Mouse (Mus musculus) CH12.LX (cell line): Measurements from ENCODE around the gene Eef1akmt3. TPM values are rescaled to one million over a fixed set of nuclear protein-coding genes. Genes with fewer than 3 reads are reported as not detected.

Experiments used
- DNase-seq: peaks from one replicate; pipeline ENCODE4 v3.0.0-alpha.2; 2013; ENCODE audit errors: extremely low read depth
- H3K27ac ChIP-seq: 2 replicates; pipeline ENCODE4 v1.5.1; 2012; ENCODE audit warnings: low read depth, mild to moderate bottlenecking, control low read depth, moderate library complexity; ENCODE audit not compliant: insufficient read depth
- H3K27me3 ChIP-seq: replicated peaks from 2 replicates; pipeline ENCODE3; 2012; ENCODE audit warnings: inconsistent platforms
- H3K36me3 ChIP-seq, 2 experiments: replicated peaks in 1 of 2; 2 replicates each; pipeline versions ENCODE3 to v1.6.1; 2012; ENCODE audit warnings: inconsistent platforms in 1 of 2, low read length in 1 of 2, mild to moderate bottlenecking in 1 of 2, mixed read lengths in 1 of 2, moderate library complexity in 1 of 2; ENCODE audit not compliant: control insufficient read depth in 1 of 2, insufficient read depth in 1 of 2
- H3K4me1 ChIP-seq, 2 experiments: 2 replicates each; pipeline ENCODE4 v1.6.1; 2012; ENCODE audit warnings: inconsistent platforms in 1 of 2, moderate library complexity in 1 of 2; ENCODE audit not compliant: insufficient read depth in 2 of 2, control insufficient read depth in 1 of 2
- H3K4me2 ChIP-seq: 2 replicates; pipeline ENCODE4 v1.6.1; 2012; ENCODE audit warnings: low read depth, mild to moderate bottlenecking, control low read depth; ENCODE audit not compliant: poor library complexity, insufficient read depth, severe bottlenecking
- H3K4me3 ChIP-seq, 3 experiments: fragments of 150-350 bp in 1 of 3; sonication (generic) in 1 of 3; replicated peaks in 1 of 3; 2 replicates each; pipeline versions ENCODE3 to v1.5.1; 2011 to 2012; ENCODE audit warnings: low read depth in 2 of 3, low read length in 2 of 3, mild to moderate bottlenecking in 2 of 3, moderate library complexity in 2 of 3, control low read depth in 1 of 3, improper control_type of control experiment in 1 of 3, inconsistent platforms in 1 of 3, mixed read lengths in 1 of 3; ENCODE audit not compliant: poor library complexity in 1 of 3
- H3K79me2 ChIP-seq: replicated peaks from 2 replicates; pipeline ENCODE4 v1.6.1; 2012; ENCODE audit warnings: mild to moderate bottlenecking, moderate library complexity; ENCODE audit not compliant: control insufficient read depth, poor library complexity, insufficient read depth, severe bottlenecking; ENCODE audit errors: extremely low read depth
- H3K9ac ChIP-seq: 2 replicates; pipeline ENCODE4 v1.6.1; 2012; ENCODE audit warnings: low read depth, mild to moderate bottlenecking, control low read depth, moderate library complexity; ENCODE audit not compliant: insufficient read depth
- H3K9me3 ChIP-seq: replicated peaks from 2 replicates; pipeline ENCODE3; 2012; ENCODE audit warnings: low read length, inconsistent platforms, mixed read lengths
- CHD1 ChIP-seq: IDR thresholded peaks from 2 replicates; pipeline ENCODE4 v1.6.1; 2012; ENCODE audit warnings: low read depth, low read length, improper control_type of control experiment, inconsistent platforms
- CHD2 ChIP-seq: IDR thresholded peaks from 2 replicates; pipeline ENCODE4 v1.6.1; 2011; ENCODE audit warnings: low read length, improper control_type of control experiment
- CTCF ChIP-seq, 2 experiments: IDR thresholded peaks in 1 of 2; conservative IDR thresholded peaks in 1 of 2; 2 replicates each; pipeline ENCODE4 v1.5.1; 2011 to 2012; ENCODE audit warnings: low read depth in 2 of 2, low read length in 2 of 2, improper control_type of control experiment in 1 of 2, inconsistent platforms in 1 of 2, mild to moderate bottlenecking in 1 of 2, moderate library complexity in 1 of 2
- E2F4 ChIP-seq: IDR thresholded peaks from 2 replicates; pipeline ENCODE4 v1.6.1; 2011; ENCODE audit warnings: low read depth, low read length, improper control_type of control experiment; ENCODE audit not compliant: insufficient replicate concordance
- ELF1 ChIP-seq: IDR thresholded peaks from 2 replicates; pipeline ENCODE4 v1.6.1; 2014; ENCODE audit warnings: low read depth, mild to moderate bottlenecking, inconsistent platforms, low read length, improper control_type of control experiment
- EP300 ChIP-seq: IDR thresholded peaks from 2 replicates; pipeline ENCODE4 v1.6.1; 2011; ENCODE audit warnings: low read length, improper control_type of control experiment
- ETS1 ChIP-seq: conservative IDR thresholded peaks from 2 replicates; pipeline ENCODE4 v1.6.1; 2012; ENCODE audit warnings: low read depth, mild to moderate bottlenecking, inconsistent platforms, low read length, improper control_type of control experiment, moderate library complexity
- GABPA ChIP-seq: IDR thresholded peaks from 2 replicates; pipeline ENCODE4 v1.6.1; 2012; ENCODE audit warnings: low read depth, low read length, improper control_type of control experiment, inconsistent platforms; ENCODE audit not compliant: insufficient replicate concordance
- HCFC1 ChIP-seq: IDR thresholded peaks from 2 replicates; pipeline ENCODE4 v1.6.1; 2012; ENCODE audit warnings: low read depth, mild to moderate bottlenecking, inconsistent platforms, low read length, improper control_type of control experiment
- IRF4 ChIP-seq: IDR thresholded peaks from 2 replicates; pipeline ENCODE4 v1.6.1; 2014; ENCODE audit warnings: low read depth, mild to moderate bottlenecking, inconsistent platforms, low read length, improper control_type of control experiment
- JUN ChIP-seq: IDR thresholded peaks from 2 replicates; pipeline ENCODE4 v1.6.1; 2011; ENCODE audit warnings: low read depth, mild to moderate bottlenecking, low read length, improper control_type of control experiment, moderate library complexity; ENCODE audit not compliant: insufficient read depth
- KAT2A ChIP-seq: IDR thresholded peaks from 2 replicates; pipeline ENCODE4 v1.6.1; 2012; ENCODE audit warnings: low read length, improper control_type of control experiment, inconsistent platforms; ENCODE audit not compliant: insufficient replicate concordance
- MAFK ChIP-seq: IDR thresholded peaks from 2 replicates; pipeline ENCODE4 v1.6.1; 2011; ENCODE audit warnings: low read length, improper control_type of control experiment; ENCODE audit not compliant: insufficient replicate concordance
- MAZ ChIP-seq: IDR thresholded peaks from 2 replicates; pipeline ENCODE4 v1.6.1; 2012; ENCODE audit warnings: low read depth, mild to moderate bottlenecking, inconsistent platforms, low read length, improper control_type of control experiment, moderate library complexity
- MEF2A ChIP-seq: IDR thresholded peaks from 2 replicates; pipeline ENCODE4 v1.6.1; 2014; ENCODE audit warnings: low read depth, mild to moderate bottlenecking, inconsistent platforms, low read length, improper control_type of control experiment, borderline replicate concordance
- MXI1 ChIP-seq: IDR thresholded peaks from 2 replicates; pipeline ENCODE4 v1.6.1; 2011; ENCODE audit warnings: mild to moderate bottlenecking, low read depth, low read length, improper control_type of control experiment
- MYC ChIP-seq: IDR thresholded peaks from 2 replicates; pipeline ENCODE4 v1.6.1; 2011; ENCODE audit warnings: low read depth, mild to moderate bottlenecking, improper control_type of control experiment, low read length
- NELFE ChIP-seq: IDR thresholded peaks from 2 replicates; pipeline ENCODE4 v1.6.1; 2011; ENCODE audit warnings: low read depth, low read length, improper control_type of control experiment
- NRF1 ChIP-seq: IDR thresholded peaks from 2 replicates; pipeline ENCODE4 v1.6.1; 2014; ENCODE audit warnings: low read depth, mild to moderate bottlenecking, inconsistent platforms, low read length, improper control_type of control experiment, moderate library complexity
- PAX5 ChIP-seq: IDR thresholded peaks from 2 replicates; pipeline ENCODE4 v1.6.1; 2012; ENCODE audit warnings: low read length, inconsistent platforms, mixed read lengths
- POLR2A ChIP-seq: IDR thresholded peaks from 2 replicates; pipeline ENCODE4 v1.6.1; 2011; ENCODE audit warnings: low read depth, mild to moderate bottlenecking, improper control_type of control experiment, low read length
- POLR2AphosphoS2 ChIP-seq: IDR thresholded peaks from 2 replicates; pipeline ENCODE4 v1.6.1; 2011; ENCODE audit warnings: low read depth, low read length, improper control_type of control experiment
- RAD21 ChIP-seq: IDR thresholded peaks from 2 replicates; pipeline ENCODE4 v1.6.1; 2011; ENCODE audit warnings: low read depth, mild to moderate bottlenecking, low read length, improper control_type of control experiment, moderate library complexity
- RCOR1 ChIP-seq: conservative IDR thresholded peaks from 2 replicates; pipeline ENCODE4 v1.6.1; 2012; ENCODE audit warnings: low read depth, mild to moderate bottlenecking, inconsistent platforms, low read length, improper control_type of control experiment
- SIN3A ChIP-seq: IDR thresholded peaks from 2 replicates; pipeline ENCODE4 v1.6.1; 2012; ENCODE audit warnings: low read length, improper control_type of control experiment, inconsistent platforms
- SMC3 ChIP-seq: IDR thresholded peaks from 2 replicates; pipeline ENCODE4 v1.6.1; 2011; ENCODE audit warnings: low read depth, low read length, improper control_type of control experiment
- TBP ChIP-seq: conservative IDR thresholded peaks from 2 replicates; pipeline ENCODE4 v1.6.1; 2011; ENCODE audit warnings: low read depth, low read length, improper control_type of control experiment
- TCF12 ChIP-seq: IDR thresholded peaks from 2 replicates; pipeline ENCODE4 v1.6.1; 2014; ENCODE audit warnings: low read depth, mild to moderate bottlenecking, inconsistent platforms, low read length, improper control_type of control experiment
- UBTF ChIP-seq: IDR thresholded peaks from 2 replicates; pipeline ENCODE4 v1.6.1; 2012; ENCODE audit warnings: low read depth, mild to moderate bottlenecking, inconsistent platforms, low read length, improper control_type of control experiment, moderate library complexity
- USF1 ChIP-seq: IDR thresholded peaks from 2 replicates; pipeline ENCODE4 v1.6.1; 2014; ENCODE audit warnings: low read depth, mild to moderate bottlenecking, inconsistent platforms, low read length, improper control_type of control experiment
- USF2 ChIP-seq: conservative IDR thresholded peaks from 2 replicates; pipeline ENCODE4 v1.6.1; 2011; ENCODE audit warnings: low read depth, low read length, improper control_type of control experiment
- ZC3H11A ChIP-seq: IDR thresholded peaks from 2 replicates; pipeline ENCODE4 v1.6.1; 2012; ENCODE audit warnings: low read depth, mild to moderate bottlenecking, inconsistent platforms, low read length, improper control_type of control experiment
- ZKSCAN1 ChIP-seq: IDR thresholded peaks from 2 replicates; pipeline ENCODE4 v1.6.1; 2012; ENCODE audit warnings: low read depth, inconsistent platforms, low read length, improper control_type of control experiment, borderline replicate concordance
- ZMIZ1 ChIP-seq: IDR thresholded peaks from 2 replicates; pipeline ENCODE4 v1.6.1; 2012; ENCODE audit warnings: low read depth, mild to moderate bottlenecking, inconsistent platforms, low read length, improper control_type of control experiment
- ZNF384 ChIP-seq: IDR thresholded peaks from 2 replicates; pipeline ENCODE4 v1.6.1; 2012; ENCODE audit warnings: low read depth, low read length, improper control_type of control experiment, inconsistent platforms
- dilution Hi-C: fragments of 300-500 bp; cut with MboI; formaldehyde crosslinking; loops from 2 replicates; pipeline ENCODE4 v1.14.3; 2020; ENCODE audit warnings: low sequenced_read_pairs; ENCODE audit not compliant: extremely low pct_unique_long_range_greater_than_20kb, extremely low pct_ligation_motif_present
- in situ Hi-C: fragments of 300-500 bp; cut with MboI; formaldehyde crosslinking; loops from 3 replicates; pipeline ENCODE4 v1.14.3; 2019; ENCODE audit warnings: low sequenced_read_pairs, low pct_ligation_motif_present, low pct_unique_long_range_greater_than_20kb, mixed read lengths
- polyA plus RNA-seq: library from polyadenylated mRNA; unstranded; fragments of >175 nt; gene quantifications from 2 replicates; pipeline ENCODE4 v1.2.1, GENCODE M21; 2012; ENCODE audit warnings: low read depth; ENCODE audit not compliant: insufficient read length
- total RNA-seq, 2 experiments: library from RNA; depleted of rRNA; stranded (reverse); fragments of 300-350 nt in 1 of 2; fragments of >200 nt in 1 of 2; gene quantifications; 2 replicates each; pipeline ENCODE4 v1.2.3; 2012 to 2014

Gene Eef1akmt3
- total and polyA plus RNA-seq, 3 experiments = 0.78 to 1.1 (median 0.98) TPM

DNA sequence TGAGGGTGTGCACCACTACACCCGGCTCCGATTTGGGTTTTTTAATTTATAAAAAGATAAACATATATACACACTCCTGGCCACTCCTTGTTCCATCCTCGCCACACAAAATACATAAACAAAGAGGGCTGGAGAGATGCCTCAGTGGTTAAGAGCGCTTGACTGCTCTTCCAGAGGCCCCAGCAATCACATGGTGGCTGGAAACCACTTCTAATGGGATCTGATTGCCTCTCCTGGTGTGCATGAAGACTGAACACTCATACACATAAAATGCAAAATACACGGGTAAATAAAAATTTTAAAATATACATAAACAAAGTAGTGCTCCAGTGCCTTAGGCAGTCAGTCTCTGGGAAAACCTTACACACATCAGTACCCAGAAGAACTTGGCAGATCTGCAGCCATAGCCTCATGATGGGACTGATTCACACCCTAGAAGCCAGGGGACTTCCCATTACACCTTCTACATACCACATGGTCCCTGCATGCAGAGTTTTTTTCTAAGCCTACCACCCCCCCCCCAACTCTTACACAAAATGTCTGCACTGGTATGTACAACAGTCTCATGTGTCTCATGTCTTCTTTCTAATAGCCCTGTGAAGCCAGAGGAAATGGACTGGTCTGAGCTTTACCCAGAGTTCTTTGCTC lies 1.3 kb upstream of the Eef1akmt3 start (continued):
- peak; percentile 40; the same call in 1 of the 2 replicates for TF ChIP-seq HCFC1
- peak; percentile 26 for TF ChIP-seq POLR2AphosphoS2
- no peak; the same call in 1 of the 2 replicates for TF ChIP-seq SIN3A

DNA sequence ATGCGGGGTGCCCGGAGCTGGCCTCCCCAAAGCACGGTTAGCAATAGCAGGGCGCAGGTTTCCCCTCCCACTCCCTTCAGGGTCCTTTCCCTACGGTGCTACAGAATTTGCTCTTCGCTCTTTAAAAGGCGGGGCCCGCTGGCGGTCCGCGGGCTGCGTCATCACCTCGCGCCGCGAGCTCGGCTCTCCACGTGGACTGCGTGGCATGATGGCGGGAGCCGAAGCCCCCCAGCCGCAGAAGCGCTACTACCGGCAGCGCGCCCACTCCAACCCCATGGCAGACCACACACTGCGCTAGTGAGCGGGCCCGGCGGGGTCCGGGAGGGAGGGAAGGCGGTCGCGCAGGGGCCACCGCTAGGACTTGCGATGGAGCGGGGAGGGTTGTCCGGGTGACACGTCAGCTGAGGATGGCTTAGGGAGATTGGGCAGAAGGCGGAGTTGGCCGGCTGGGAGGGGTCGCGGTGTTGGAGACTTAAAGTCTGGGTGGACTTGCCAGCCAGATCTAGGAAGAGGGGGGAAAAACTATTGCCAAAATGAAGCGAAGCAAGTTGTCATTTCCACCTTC lies 543 bp upstream of the Eef1akmt3 start:
- Histone ChIP-seq H3K79me2 (peaks cover 5% of the 10 kb centered on the region; the same call in 1 of the 2 replicates), H3K27ac (peak overlapping the region; percentile 63), H3K9me3 (no peaks in the 10 kb centered on the region), H3K4me2 (peak overlapping the region; percentile 94), H3K9ac (peak overlapping the region; percentile 45), H3K36me3 (peaks cover 16 to 51% of the 10 kb centered on the region in 2 experiments), H3K27me3 (no peaks in the 10 kb centered on the region), H3K4me1 (peaks cover 14 to 39% of the 10 kb centered on the region in 2 experiments), H3K4me3 (peak overlapping the region; percentile 74 to 97 (median 91))
- DNase-seq = peak; percentile 87
- in situ Hi-C loops (no loop called here), dilution Hi-C loops (no loop called here)
- peak; percentile 98 for TF ChIP-seq MYC
- TF ChIP-seq CHD1 = no peak
- TF ChIP-seq RCOR1 = no peak
- peak; percentile 88 for TF ChIP-seq HCFC1
- peak; percentile 100 for TF ChIP-seq MXI1
- no peak for TF ChIP-seq ZC3H11A
- TF ChIP-seq NRF1 = 0 out of 2 replicates have a peak, but pooled peaks have one; percentile 36
- TF ChIP-seq CHD2 = no peak
- no peak for TF ChIP-seq MAFK
- no peak for TF ChIP-seq JUN
- TF ChIP-seq UBTF = no peak
- TF ChIP-seq SIN3A = peak; percentile 99
- TF ChIP-seq POLR2A = peak; percentile 65; the same call in 1 of the 2 replicates
- no peak for TF ChIP-seq ZKSCAN1
- peak; percentile 55; the same call in 1 of the 2 replicates for TF ChIP-seq KAT2A
- TF ChIP-seq RAD21 = no peak
- peak; percentile 63 for TF ChIP-seq USF1
- TF ChIP-seq GABPA = no peak; the same call in 1 of the 2 replicates
- TF ChIP-seq MAZ = no peak; the same call in 1 of the 2 replicates
- TF ChIP-seq ETS1 = no peak
- no peak for TF ChIP-seq ELF1
- peak; percentile 84 for TF ChIP-seq TCF12
- TF ChIP-seq USF2 = no peak
- TF ChIP-seq ZNF384 = no peak
- TF ChIP-seq IRF4 = 0 out of 2 replicates have a peak, but pooled peaks have one; percentile 26
- TF ChIP-seq SMC3 = no peak
- TF ChIP-seq NELFE = no peak
- TF ChIP-seq CTCF (conservative IDR thresholded peaks at IDR 0.05 in 1 of 2, IDR thresholded peaks at IDR 0.05 in 1 of 2; ENCODE audit: low read depth in 2 of 2, low read length in 2 of 2) = no peak
- no peak for TF ChIP-seq ZMIZ1
- TF ChIP-seq TBP = 0 out of 2 replicates have a peak, but pooled peaks have one; percentile 17
- no peak for TF ChIP-seq PAX5
- TF ChIP-seq POLR2AphosphoS2 = no peak
- TF ChIP-seq EP300 = no peak
- no peak for TF ChIP-seq E2F4
- no peak; the same call in 1 of the 2 replicates for TF ChIP-seq MEF2A
